Mouse (Mus musculus): ENCODE results near the gene Bach2. TPM values are rescaled to one million over a fixed set of nuclear protein-coding genes. Genes with fewer than 3 reads are reported as not detected.
A peak's percentile ranks its signal among the peaks of the same experiment; 100 is the strongest.

Gene Bach2
- total and polyA plus RNA-seq, 2 experiments from 2014 or later = 2.1 to 2.4 TPM

DNA sequence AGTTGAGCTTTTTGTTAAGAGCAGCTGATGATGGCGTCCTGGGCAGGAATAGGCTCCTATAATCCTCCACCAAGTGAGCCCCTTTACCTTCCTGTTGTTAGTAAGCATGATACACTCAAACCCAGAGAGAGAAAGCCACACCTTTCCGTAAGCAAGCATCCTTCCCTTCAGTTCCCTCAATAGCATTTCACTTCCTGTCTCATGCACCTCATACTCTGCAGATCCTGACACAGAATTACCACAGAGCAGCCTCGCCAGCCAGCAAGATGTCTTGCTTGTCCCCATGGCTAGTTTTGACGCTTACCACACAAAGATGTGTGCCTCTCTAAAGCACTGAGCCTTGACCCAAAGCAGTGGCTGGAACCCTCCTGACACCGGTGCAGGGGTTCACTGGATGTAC is 348.9 kb downstream of the Bach2 start:
- DNase-seq (ENCODE audit: low spot score) = no peak
- 74% methylated on average over 5 of the region's 5 CpGs for WGBS
- H3K4me2 ChIP-seq (ENCODE audit: low read depth, low read length) = no peak overlapping the region

DNA sequence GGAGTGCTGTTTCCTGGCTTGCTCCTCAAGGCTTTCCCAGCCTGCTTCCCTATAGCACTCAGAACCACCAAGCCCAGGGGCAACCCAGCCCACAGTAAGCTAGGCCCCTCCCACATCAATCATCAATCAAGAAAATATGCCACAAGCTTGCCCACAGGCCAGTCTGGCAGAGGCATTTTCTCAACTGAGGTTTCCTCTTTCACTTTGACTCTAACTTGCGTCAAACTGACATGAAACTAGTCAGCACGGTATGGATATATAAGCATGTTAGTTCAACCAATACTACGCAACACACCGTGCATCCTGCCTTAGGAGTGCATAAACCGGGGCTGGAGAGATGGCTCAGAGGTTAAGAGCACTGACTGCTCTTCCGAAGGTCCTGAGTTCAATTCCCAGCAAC is 349.6 kb downstream of the Bach2 start:
- no peaks in the 10 kb centered on the region for H3K36me3 ChIP-seq (replicated peaks; ENCODE audit: control insufficient read depth, insufficient read depth, low read length)
- no peaks in the 10 kb centered on the region for H3K4me1 ChIP-seq (ENCODE audit: control insufficient read depth, insufficient read depth)
- ATAC-seq (ENCODE audit: insufficient read depth, low read depth) (no peak), DNase-seq (ENCODE audit: low spot score) (no peak)
- no peaks in the 10 kb centered on the region for H3K9me3 ChIP-seq (replicated peaks; ENCODE audit: control insufficient read depth, low read length)
- WGBS = 81% methylated on average over 6 of the region's 6 CpGs
- no peak overlapping the region for H3K27ac ChIP-seq (ENCODE audit: low read depth)
- H3K9ac ChIP-seq (replicated peaks; ENCODE audit: low read depth, low read length) = no peak overlapping the region
- no peak overlapping the region for H3K4me2 ChIP-seq (ENCODE audit: low read depth, low read length)
- H3K4me3 ChIP-seq (ENCODE audit: low read depth, low read length) = no peak overlapping the region
- no peak for TF ChIP-seq EP300 (IDR thresholded peaks at IDR 0.05; ENCODE audit: low read depth)
- no peaks in the 10 kb centered on the region for H3K27me3 ChIP-seq (ENCODE audit: control insufficient read depth, insufficient read depth, low read length)

More for the DNA sequence above, 348.9 kb downstream of the Bach2 start:
- TF ChIP-seq EP300 (IDR thresholded peaks at IDR 0.05; ENCODE audit: low read depth) = no peak
- TF ChIP-seq CTCF (IDR thresholded peaks at IDR 0.05; ENCODE audit: low read depth) = no peak
- no peaks in the 10 kb centered on the region for H3K36me3 ChIP-seq (replicated peaks; ENCODE audit: control insufficient read depth, insufficient read depth, low read length)
- no peak overlapping the region for H3K9ac ChIP-seq (replicated peaks; ENCODE audit: low read depth, low read length)
- H3K27me3 ChIP-seq (ENCODE audit: control insufficient read depth, insufficient read depth, low read length) = no peaks in the 10 kb centered on the region
- H3K4me3 ChIP-seq (ENCODE audit: low read depth, low read length) = no peak overlapping the region
- no peak overlapping the region for H3K27ac ChIP-seq (ENCODE audit: low read depth)
- no peak for ATAC-seq (ENCODE audit: insufficient read depth, low read depth)
- H3K4me1 ChIP-seq (ENCODE audit: control insufficient read depth, insufficient read depth) = no peaks in the 10 kb centered on the region
- no peaks in the 10 kb centered on the region for H3K9me3 ChIP-seq (replicated peaks; ENCODE audit: control insufficient read depth, low read length)

DNA sequence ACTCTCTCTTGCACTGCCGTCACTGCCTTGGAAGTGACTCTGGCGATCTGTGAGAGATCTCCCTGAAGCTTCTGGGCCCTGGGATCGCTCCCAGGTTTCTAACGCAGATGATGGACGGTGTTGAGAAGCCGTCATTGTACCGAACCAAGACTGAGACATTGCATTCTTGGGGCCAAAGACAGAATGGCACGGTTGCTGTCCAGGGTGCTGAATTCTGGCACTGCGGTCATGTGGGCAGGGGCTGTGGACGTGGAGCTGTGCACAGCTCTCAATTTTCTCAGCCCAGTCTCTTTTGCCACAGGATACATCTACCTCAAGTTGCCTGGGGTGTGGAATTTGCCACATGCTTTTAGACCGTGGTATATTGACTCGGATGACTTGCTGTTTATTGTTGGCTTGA is 362.5 kb downstream of the Bach2 start:
- DNase-seq (ENCODE audit: low spot score) (peak; percentile 42), ATAC-seq (ENCODE audit: insufficient read depth, low read depth) (no peak)
- Histone ChIP-seq H3K9me3 (replicated peaks; ENCODE audit: control insufficient read depth, low read length) (no peaks in the 10 kb centered on the region), H3K27me3 (ENCODE audit: control insufficient read depth, insufficient read depth, low read length) (no peaks in the 10 kb centered on the region), H3K4me1 (ENCODE audit: control insufficient read depth, insufficient read depth) (no peaks in the 10 kb centered on the region), H3K36me3 (replicated peaks; ENCODE audit: control insufficient read depth, insufficient read depth, low read length) (no peaks in the 10 kb centered on the region), H3K9ac (replicated peaks; ENCODE audit: low read depth, low read length) (no peak overlapping the region), H3K4me2 (ENCODE audit: low read depth, low read length) (no peak overlapping the region), H3K27ac (ENCODE audit: low read depth) (no peak overlapping the region), H3K4me3 (ENCODE audit: low read depth, low read length) (no peak overlapping the region)
- WGBS = 14% methylated on average over 12 of the region's 12 CpGs
- TF ChIP-seq CTCF (IDR thresholded peaks at IDR 0.05; ENCODE audit: low read depth) = no peak
- TF ChIP-seq EP300 (IDR thresholded peaks at IDR 0.05; ENCODE audit: low read depth) = no peak

DNA sequence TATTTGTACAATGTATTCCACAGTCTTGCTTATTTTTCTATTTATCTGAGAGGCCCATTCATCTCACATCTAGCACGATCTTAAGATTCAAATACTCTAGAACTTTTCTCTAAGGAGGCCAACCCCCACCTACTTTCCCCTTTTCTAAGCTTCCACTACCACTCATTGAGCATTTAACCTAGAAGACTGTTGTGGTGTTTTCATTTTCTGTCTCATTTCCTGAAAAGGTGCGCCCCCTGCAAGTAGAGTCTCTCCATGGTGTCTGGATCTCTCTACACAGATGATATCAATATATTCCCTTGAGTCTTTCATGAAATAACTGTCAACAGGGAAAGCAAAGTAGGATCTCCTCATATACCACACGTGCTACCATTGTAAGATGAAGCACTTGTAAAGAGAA is 364.1 kb downstream of the Bach2 start, which contains the start of gene Gja10:
Gja10 (minus strand) TSS at position 101 of the 400 bp plus-strand sequence.
- WGBS = 43% methylated on average over 3 of the region's 3 CpGs
- Histone ChIP-seq H3K27ac (ENCODE audit: low read depth) (no peak within 1 kb of the TSS), H3K4me2 (ENCODE audit: low read depth, low read length) (no peak within 1 kb of the TSS), H3K9ac (replicated peaks; ENCODE audit: low read depth, low read length) (no peak within 1 kb of the TSS), H3K4me3 (ENCODE audit: low read depth, low read length) (no peak within 1 kb of the TSS), H3K27me3 (ENCODE audit: control insufficient read depth, insufficient read depth, low read length) (no peaks in the 10 kb centered on the region), H3K9me3 (replicated peaks; ENCODE audit: control insufficient read depth, low read length) (no peaks in the 10 kb centered on the region), H3K4me1 (ENCODE audit: control insufficient read depth, insufficient read depth) (no peaks in the 10 kb centered on the region), H3K36me3 (replicated peaks; ENCODE audit: control insufficient read depth, insufficient read depth, low read length) (no peaks in the 10 kb centered on the region)
- ATAC-seq (ENCODE audit: insufficient read depth, low read depth) (no peak), DNase-seq (ENCODE audit: low spot score) (no peak)
- TF ChIP-seq EP300 (IDR thresholded peaks at IDR 0.05; ENCODE audit: low read depth) (no peak), CTCF (IDR thresholded peaks at IDR 0.05; ENCODE audit: low read depth) (no peak)

DNA sequence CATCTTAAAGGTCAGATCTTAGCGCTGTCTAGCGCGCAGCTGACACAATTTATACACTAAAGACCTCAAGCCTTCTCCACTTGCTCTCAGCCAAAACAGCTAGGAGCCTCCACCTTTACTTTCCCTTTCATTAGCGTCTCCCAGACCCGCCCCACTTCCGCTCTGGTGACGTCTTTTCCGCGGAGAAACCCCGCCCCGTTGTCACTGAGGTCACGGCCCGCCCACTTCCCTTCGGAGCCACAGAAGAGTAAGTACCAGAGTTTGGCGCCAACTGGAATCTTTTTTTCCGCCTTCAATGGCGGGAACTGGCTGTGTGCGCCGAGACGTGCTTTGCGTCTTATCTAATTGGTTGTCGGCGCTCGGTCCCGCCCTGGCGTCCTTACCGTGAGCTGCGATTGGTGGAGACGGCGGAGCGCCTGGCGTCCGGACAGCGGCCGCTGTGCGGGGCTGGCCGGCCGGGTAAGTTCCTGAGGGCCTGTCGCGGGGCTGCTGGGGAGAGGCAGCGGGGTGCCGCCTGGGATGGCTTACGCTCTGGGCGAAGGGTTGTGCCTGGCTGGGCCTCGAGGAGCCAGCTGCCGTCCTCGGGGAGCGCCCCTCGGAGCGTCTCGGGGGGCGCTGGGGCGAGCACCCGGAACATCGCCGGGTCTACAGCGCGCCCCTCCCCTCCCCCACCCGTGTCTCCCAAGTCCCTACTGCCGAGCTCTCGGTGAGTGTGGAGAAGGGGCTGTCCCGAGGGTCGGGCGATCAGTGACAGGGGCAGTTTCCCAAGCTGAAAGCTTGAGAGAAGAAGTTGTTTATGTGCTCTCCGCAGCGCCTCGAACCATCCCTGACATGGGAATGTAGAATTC is 376.7 kb downstream of the Bach2 start, which contains the start of gene Casp8ap2:
Casp8ap2 (plus strand) TSS at position 418 of the 848 bp plus-strand sequence.
- Histone ChIP-seq H3K27me3 (ENCODE audit: control insufficient read depth, insufficient read depth, low read length) (no peaks in the 10 kb centered on the region), H3K27ac (ENCODE audit: low read depth) (peak within 1 kb of the TSS; percentile 92), H3K4me2 (ENCODE audit: low read depth, low read length) (peak within 1 kb of the TSS; percentile 75), H3K4me3 (ENCODE audit: low read depth, low read length) (peak within 1 kb of the TSS; percentile 97), H3K36me3 (replicated peaks; ENCODE audit: control insufficient read depth, insufficient read depth, low read length) (no peaks in the 10 kb centered on the region), H3K4me1 (ENCODE audit: control insufficient read depth, insufficient read depth) (0 out of 2 replicates have a peak, but pooled peaks cover 12% of the 10 kb centered on the region), H3K9ac (replicated peaks; ENCODE audit: low read depth, low read length) (peak within 1 kb of the TSS; percentile 93), H3K9me3 (replicated peaks; ENCODE audit: control insufficient read depth, low read length) (no peaks in the 10 kb centered on the region)
- no peak for TF ChIP-seq EP300 (IDR thresholded peaks at IDR 0.05; ENCODE audit: low read depth)
- TF ChIP-seq CTCF (IDR thresholded peaks at IDR 0.05; ENCODE audit: low read depth) = no peak
- ATAC-seq (ENCODE audit: insufficient read depth, low read depth) = peak; percentile 98
- WGBS = 1% methylated on average over 63 of the region's 67 CpGs
- peak; percentile 99 for DNase-seq (ENCODE audit: low spot score)

Measured in heart, postnatal 0 days (tissue).